Mouse (Mus musculus) neural tube, embryonic 15.5 days (tissue): ENCODE data around the gene Nrip1. TPM values are rescaled to one million over a fixed set of nuclear protein-coding genes. Genes with fewer than 3 reads are reported as not detected.

Source experiments
- ATAC-seq: fragments of 200-750 bp; cut with Nextera tagmentation; 2 replicates; pipeline ENCODE4 v1.8.0; 2017; ENCODE audit warnings: mild to moderate bottlenecking, moderate TSS enrichment, moderate library complexity; ENCODE audit not compliant: low FRiP score
- H3K27ac ChIP-seq: fragments of 300-500 bp; sonication (generic); replicated peaks from 2 replicates; pipeline ENCODE4 v1.5.1; 2015; ENCODE audit warnings: mild to moderate bottlenecking, inconsistent platforms
- H3K27me3 ChIP-seq: fragments of 300-500 bp; sonication (generic); replicated peaks from 2 replicates; pipeline ENCODE4 v1.6.1; 2015; ENCODE audit warnings: inconsistent platforms
- H3K36me3 ChIP-seq: fragments of 300-500 bp; sonication (generic); 2 replicates; pipeline ENCODE4 v1.6.1; 2015; ENCODE audit warnings: inconsistent platforms
- H3K4me1 ChIP-seq: fragments of 300-500 bp; sonication (generic); 2 replicates; pipeline ENCODE4 v1.6.1; 2015; ENCODE audit warnings: inconsistent platforms
- H3K4me2 ChIP-seq: fragments of 300-500 bp; sonication (generic); 2 replicates; pipeline ENCODE4 v1.6.1; 2015; ENCODE audit warnings: inconsistent platforms, mild to moderate bottlenecking, moderate library complexity
- H3K4me3 ChIP-seq: fragments of 300-500 bp; sonication (generic); replicated peaks from 2 replicates; pipeline ENCODE4 v1.5.1; 2015; ENCODE audit warnings: mild to moderate bottlenecking, inconsistent platforms
- H3K9ac ChIP-seq: fragments of 300-500 bp; sonication (generic); replicated peaks from 2 replicates; pipeline ENCODE4 v1.6.1; 2015; ENCODE audit warnings: mild to moderate bottlenecking, inconsistent platforms
- H3K9me3 ChIP-seq: fragments of 300-500 bp; sonication (generic); replicated peaks from 2 replicates; pipeline ENCODE4 v1.6.1; 2016; ENCODE audit warnings: inconsistent platforms
- whole genome bisulfite sequencing: fragments of 180-500 bp; shearing (Covaris S2); methylation state at CpG from one replicate; pipeline ENCODE4 v1.1.7; 2015; ENCODE audit warnings: mixed read lengths; 5-methylcytosine and 5-hydroxymethylcytosine counted together
- polyA plus RNA-seq: library from polyadenylated mRNA; unstranded; fragments of >200 nt; fragmentation: Nextera tagmentation; extraction: Ambion mirVana; gene quantifications from 2 replicates; pipeline ENCODE4 v1.2.1, GENCODE M21; 2015

Gene Nrip1
- 34.4 and 36.9 TPM in 2 replicates for polyA plus RNA-seq

GRCm38 (mm10) chr16:76373671-76374091 is at the start of gene Nrip1:
Gene Nrip1 (minus strand): TSS chr16:76373827.
- peaks cover 23% of the 10 kb centered on the region for H3K4me1 ChIP-seq
- no peaks in the 10 kb centered on the region for H3K36me3 ChIP-seq
- peak within 1 kb of the TSS; percentile 91 for H3K9ac ChIP-seq
- no peaks in the 10 kb centered on the region for H3K9me3 ChIP-seq
- H3K27me3 ChIP-seq = no peaks in the 10 kb centered on the region
- H3K4me2 ChIP-seq = peak within 1 kb of the TSS; percentile 68
- under 1% methylated on average over 9 of the region's 9 CpGs for WGBS
- peak within 1 kb of the TSS; percentile 97 for H3K27ac ChIP-seq
- peak within 1 kb of the TSS; percentile 84 for H3K4me3 ChIP-seq
- peak; percentile 35 for ATAC-seq

GRCm38 (mm10) chr16:76422531-76422930 is 48.9 kb upstream of the Nrip1 start:
- Histone ChIP-seq H3K27ac (no peak overlapping the region), H3K27me3 (no peaks in the 10 kb centered on the region), H3K9ac (no peak overlapping the region), H3K4me3 (no peak overlapping the region), H3K4me2 (no peak overlapping the region), H3K36me3 (no peaks in the 10 kb centered on the region), H3K9me3 (no peaks in the 10 kb centered on the region), H3K4me1 (no peaks in the 10 kb centered on the region)
- ATAC-seq = no peak
- 96% methylated on average over 1 of the region's 1 CpGs for WGBS

GRCm38 (mm10) chr16:76419849-76420248 is 46.2 kb upstream of the Nrip1 start:
- Histone ChIP-seq H3K4me3 (no peak overlapping the region), H3K4me1 (no peaks in the 10 kb centered on the region), H3K27me3 (no peaks in the 10 kb centered on the region), H3K4me2 (no peak overlapping the region), H3K9me3 (no peaks in the 10 kb centered on the region), H3K27ac (no peak overlapping the region), H3K36me3 (no peaks in the 10 kb centered on the region), H3K9ac (no peak overlapping the region)
- 84% methylated on average over 8 of the region's 8 CpGs for WGBS
- no peak for ATAC-seq

GRCm38 (mm10) chr16:76416477-76416876 is 42.9 kb upstream of the Nrip1 start:
- Histone ChIP-seq H3K27me3 (no peaks in the 10 kb centered on the region), H3K9me3 (no peaks in the 10 kb centered on the region), H3K36me3 (no peaks in the 10 kb centered on the region), H3K4me2 (no peak overlapping the region), H3K4me1 (no peaks in the 10 kb centered on the region), H3K27ac (no peak overlapping the region), H3K4me3 (no peak overlapping the region), H3K9ac (no peak overlapping the region)
- ATAC-seq = no peak
- 96% methylated on average over 2 of the region's 2 CpGs for WGBS

GRCm38 (mm10) chr16:76416060-76416438 is 42.4 kb upstream of the Nrip1 start:
- Histone ChIP-seq H3K27ac (no peak overlapping the region), H3K36me3 (no peaks in the 10 kb centered on the region), H3K4me3 (no peak overlapping the region), H3K9me3 (no peaks in the 10 kb centered on the region), H3K27me3 (no peaks in the 10 kb centered on the region), H3K4me2 (no peak overlapping the region), H3K4me1 (no peaks in the 10 kb centered on the region), H3K9ac (no peak overlapping the region)
- no peak for ATAC-seq
- WGBS = 83% methylated on average over 5 of the region's 5 CpGs

- Histone ChIP-seq H3K4me1 (no peaks in the 10 kb centered on the region), H3K27me3 (no peaks in the 10 kb centered on the region), H3K4me2 (no peak overlapping the region), H3K27ac (no peak overlapping the region), H3K36me3 (no peaks in the 10 kb centered on the region), H3K9ac (no peak overlapping the region), H3K9me3 (no peaks in the 10 kb centered on the region), H3K4me3 (no peak overlapping the region)
- WGBS = 79% methylated on average over 9 of the region's 9 CpGs
- no peak for ATAC-seq
Measured at GRCm38 (mm10) chr16:76415407-76416059, 41.9 kb upstream of the Nrip1 start.

GRCm38 (mm10) chr16:76414528-76414927 is 40.9 kb upstream of the Nrip1 start:
- no peak overlapping the region for H3K4me2 ChIP-seq
- no peaks in the 10 kb centered on the region for H3K4me1 ChIP-seq
- no peaks in the 10 kb centered on the region for H3K9me3 ChIP-seq
- no peak overlapping the region for H3K4me3 ChIP-seq
- WGBS = 62% methylated on average over 5 of the region's 5 CpGs
- H3K9ac ChIP-seq = no peak overlapping the region
- no peak for ATAC-seq
- no peaks in the 10 kb centered on the region for H3K27me3 ChIP-seq
- no peaks in the 10 kb centered on the region for H3K36me3 ChIP-seq
- no peak overlapping the region for H3K27ac ChIP-seq

GRCm38 (mm10) chr16:76413581-76413980 is 40.0 kb upstream of the Nrip1 start:
- no peak overlapping the region for H3K9ac ChIP-seq
- no peaks in the 10 kb centered on the region for H3K4me1 ChIP-seq
- H3K4me2 ChIP-seq = no peak overlapping the region
- H3K36me3 ChIP-seq = no peaks in the 10 kb centered on the region
- no peaks in the 10 kb centered on the region for H3K27me3 ChIP-seq
- WGBS = 95% methylated on average over 8 of the region's 8 CpGs
- no peak overlapping the region for H3K27ac ChIP-seq
- no peak for ATAC-seq
- no peaks in the 10 kb centered on the region for H3K9me3 ChIP-seq
- no peak overlapping the region for H3K4me3 ChIP-seq

- no peak for ATAC-seq
- no peak overlapping the region for H3K27ac ChIP-seq
- WGBS = 79% methylated on average over 1 of the region's 1 CpGs
Measured at GRCm38 (mm10) chr16:76409355-76409722, 35.7 kb upstream of the Nrip1 start.

GRCm38 (mm10) chr16:76408696-76409354 is 35.2 kb upstream of the Nrip1 start:
- ATAC-seq = no peak
- Histone ChIP-seq H3K9ac (no peak overlapping the region), H3K9me3 (no peaks in the 10 kb centered on the region), H3K27me3 (no peaks in the 10 kb centered on the region), H3K4me1 (no peaks in the 10 kb centered on the region), H3K4me3 (no peak overlapping the region), H3K36me3 (no peaks in the 10 kb centered on the region), H3K27ac (no peak overlapping the region), H3K4me2 (no peak overlapping the region)
- WGBS = 84% methylated on average over 4 of the region's 4 CpGs

More at GRCm38 (mm10) chr16:76409355-76409722, 35.7 kb upstream of the Nrip1 start:
- Histone ChIP-seq H3K4me3 (no peak overlapping the region), H3K27me3 (no peaks in the 10 kb centered on the region), H3K4me2 (no peak overlapping the region), H3K9me3 (no peaks in the 10 kb centered on the region), H3K4me1 (no peaks in the 10 kb centered on the region), H3K9ac (no peak overlapping the region), H3K36me3 (no peaks in the 10 kb centered on the region)

- H3K9me3 ChIP-seq = no peaks in the 10 kb centered on the region
- WGBS = 88% methylated on average over 8 of the region's 8 CpGs
Measured at GRCm38 (mm10) chr16:76408241-76408640, 34.6 kb upstream of the Nrip1 start.

GRCm38 (mm10) chr16:76407321-76407920 is 33.8 kb upstream of the Nrip1 start:
- no peak overlapping the region for H3K27ac ChIP-seq
- no peak overlapping the region for H3K9ac ChIP-seq
- peak overlapping the region; percentile 23 for H3K4me2 ChIP-seq
- H3K4me1 ChIP-seq = no peaks in the 10 kb centered on the region
- no peaks in the 10 kb centered on the region for H3K9me3 ChIP-seq
- WGBS = 61% methylated on average over 13 of the region's 13 CpGs
- no peaks in the 10 kb centered on the region for H3K27me3 ChIP-seq
- H3K36me3 ChIP-seq = no peaks in the 10 kb centered on the region
- H3K4me3 ChIP-seq = no peak overlapping the region
- ATAC-seq = no peak

More at GRCm38 (mm10) chr16:76408241-76408640, 34.6 kb upstream of the Nrip1 start:
- no peaks in the 10 kb centered on the region for H3K27me3 ChIP-seq
- no peak overlapping the region for H3K4me3 ChIP-seq
- H3K36me3 ChIP-seq = no peaks in the 10 kb centered on the region
- H3K9ac ChIP-seq = no peak overlapping the region
- H3K27ac ChIP-seq = no peak overlapping the region
- no peak overlapping the region for H3K4me2 ChIP-seq
- no peak for ATAC-seq
- no peaks in the 10 kb centered on the region for H3K4me1 ChIP-seq
